ENCODE assay signal across 16 mouse cellular contexts in genomic region chr5:135040777-135041176, GRCm38 (mm10). TPM values are rescaled to one million over a fixed set of nuclear protein-coding genes. Genes with fewer than 3 reads are reported as not detected.
DNase-seq lines count a peak whose midpoint lies in the region; TF ChIP-seq lines count a peak whose summit lies in the region.
"Had no signal": no experiment of that assay in that cellular context is flagged by ENCODE, and none has a peak within 500 bp of the region (broad histone marks: within the 10 kb centered on the region; RNA-seq: fewer than 3 reads in every experiment).

No protein-coding gene starts in this region.

- WGBS in embryonic facial prominence, embryonic 10.5 days, result 72% methylated on average over 11 of the region's 11 CpGs

- no peak for TF ChIP-seq CTCF in layer of hippocampus, adult 2 months (conservative IDR thresholded peaks at IDR 0.05)

- no peaks in the 10 kb centered on the region for H3K9me3 ChIP-seq in embryonic facial prominence, embryonic 10.5 days
- H3K9me3 ChIP-seq: embryonic facial prominence, embryonic 12.5 days; forebrain, embryonic 13.5 days had no signal

- H3K27me3 ChIP-seq in embryonic facial prominence, embryonic 10.5 days (replicated peaks; ENCODE audit: low read depth, poor library complexity, severe bottlenecking), result no peaks in the 10 kb centered on the region; the same call in 1 of the 2 replicates
- H3K27me3 ChIP-seq: embryonic facial prominence, embryonic 12.5 days; forebrain, embryonic 13.5 days had no signal

- peaks cover 59% of the 10 kb centered on the region for H3K36me3 ChIP-seq in embryonic facial prominence, embryonic 10.5 days (replicated peaks)

- peak; percentile 75 for DNase-seq in adrenal gland, adult 2 months
- DNase-seq in adrenal gland, postnatal 4 days (ENCODE audit: low spot score in 2 of 2), result no peak
- DNase-seq in layer of hippocampus, adult 2 months (ENCODE audit: low spot score in 2 of 2), result no peak
- no peak for DNase-seq in layer of hippocampus, adult 9-11 months
- peak; percentile 74 for DNase-seq in right cerebral cortex, adult 18-20 months
- DNase-seq in right cerebral cortex, postnatal 4 days, result no peak
- peak; percentile 83 for DNase-seq in testis, postnatal 14 days (ENCODE audit: low spot score)
- no peak for DNase-seq in embryonic facial prominence, embryonic 10.5 days (ENCODE audit: low spot score)
- DNase-seq: cerebellum, adult 9-10 months; gastrocnemius, postnatal 10 days; heart, postnatal 14 days; lung, postnatal 36 days; thymus, adult 2 months had no signal

- H3K4me1 ChIP-seq in embryonic facial prominence, embryonic 10.5 days, result peaks cover 25% of the 10 kb centered on the region
- H3K4me1 ChIP-seq: forebrain, embryonic 13.5 days had no signal

- no peak overlapping the region for H3K4me3 ChIP-seq in layer of hippocampus, adult 2 months
- no peak overlapping the region for H3K4me3 ChIP-seq in embryonic facial prominence, embryonic 10.5 days
- H3K4me3 ChIP-seq: embryonic facial prominence, embryonic 12.5 days; forebrain, embryonic 13.5 days had no signal

- peak overlapping the region; percentile 67; the same call in 1 of the 2 replicates for H3K27ac ChIP-seq in layer of hippocampus, adult 2 months
- H3K27ac ChIP-seq in embryonic facial prominence, embryonic 10.5 days (replicated peaks), result no peak overlapping the region; the same call in 1 of the 2 replicates
- H3K27ac ChIP-seq: embryonic facial prominence, embryonic 12.5 days; kidney, postnatal 0 days had no signal

RNA-seq across cellular contexts. Expression of gene Stx1a, which starts 17.5 kb away (rescaled TPM):
- total RNA-seq in adrenal gland, adult 2 months (2021), result 1 to 10 TPM; 5.9 to 7.5 TPM
- polyA plus RNA-seq in adrenal gland, adult 2 months (2012; rRNA removed), result 23.2 and 31.8 TPM in 2 replicates
- total RNA-seq in adrenal gland, postnatal 4 days (2021), result 10 to 100 TPM; 17.5 to 20.3 TPM
- total RNA-seq in layer of hippocampus, adult 2 months (2021), result 10 to 100 TPM; 92.3 to 97.6 TPM
- 13.5 and 13.8 TPM in 2 replicates for polyA plus RNA-seq in embryonic facial prominence, embryonic 10.5 days (2016; fragmentation: Nextera tagmentation; extraction: Ambion mirVana)

RNA-seq across cellular contexts. Expression of gene Dnajc30, which starts 23.2 kb away (rescaled TPM):
- 10 to 100 TPM; 30.7 to 43.3 TPM for total RNA-seq in adrenal gland, adult 2 months (2021)
- 85.4 and 105 TPM in 2 replicates for polyA plus RNA-seq in adrenal gland, adult 2 months (2012; rRNA removed)
- 10 to 100 TPM; 27.9 to 28.8 TPM for total RNA-seq in adrenal gland, postnatal 4 days (2021)
- 10 to 100 TPM; 39.1 to 43.1 TPM for total RNA-seq in layer of hippocampus, adult 2 months (2021)
- 27.0 and 27.4 TPM in 2 replicates for polyA plus RNA-seq in embryonic facial prominence, embryonic 10.5 days (2016; fragmentation: Nextera tagmentation; extraction: Ambion mirVana)

RNA-seq across cellular contexts. Expression of gene Bud23, which starts 24.0 kb away (rescaled TPM):
- 10 to 100 TPM; 46.3 to 62.4 TPM for total RNA-seq in adrenal gland, adult 2 months (2021)
- 62.8 and 65.6 TPM in 2 replicates for polyA plus RNA-seq in adrenal gland, adult 2 months (2012; rRNA removed)
- total RNA-seq in adrenal gland, postnatal 4 days (2021), result 10 to 100 TPM; 49.7 to 50.1 TPM
- 10 to 100 TPM; 49.9 to 53.4 TPM for total RNA-seq in layer of hippocampus, adult 2 months (2021)
- polyA plus RNA-seq in embryonic facial prominence, embryonic 10.5 days (2016; fragmentation: Nextera tagmentation; extraction: Ambion mirVana), result 190 and 194 TPM in 2 replicates

RNA-seq across cellular contexts. Expression of gene Abhd11, which starts 31.8 kb away (rescaled TPM):
- total RNA-seq in adrenal gland, adult 2 months (2021), result 10 to 100 TPM; 51.7 to 52.4 TPM
- polyA plus RNA-seq in adrenal gland, adult 2 months (2012; rRNA removed), result 90.8 and 100.0 TPM in 2 replicates
- 10 to 100 TPM; 54.9 to 55.5 TPM for total RNA-seq in adrenal gland, postnatal 4 days (2021)
- 10 to 100 TPM; 30.0 to 32.7 TPM for total RNA-seq in layer of hippocampus, adult 2 months (2021)
- 39.6 and 41.7 TPM in 2 replicates for polyA plus RNA-seq in embryonic facial prominence, embryonic 10.5 days (2016; fragmentation: Nextera tagmentation; extraction: Ambion mirVana)

RNA-seq across cellular contexts. Expression of gene Vps37d, which starts 37.3 kb away (rescaled TPM):
- 1 to 10 TPM; 1.4 to 4.5 TPM for total RNA-seq in adrenal gland, adult 2 months (2021)
- 7.4 and 9.7 TPM in 2 replicates for polyA plus RNA-seq in adrenal gland, adult 2 months (2012; rRNA removed)
- 10 to 100 TPM; 10.1 to 12.3 TPM for total RNA-seq in adrenal gland, postnatal 4 days (2021)
- total RNA-seq in layer of hippocampus, adult 2 months (2021), result 10 to 100 TPM; 29.4 to 30.3 TPM
- 9.2 and 9.5 TPM in 2 replicates for polyA plus RNA-seq in embryonic facial prominence, embryonic 10.5 days (2016; fragmentation: Nextera tagmentation; extraction: Ambion mirVana)

Comparison
In these comparisons a context has a peak if more than half of its experiments do, and no peak if none do; other contexts are left out.
1. DNase-seq: peak in adrenal gland, adult 2 months (single experiment), right cerebral cortex, adult 18-20 months (single experiment) and testis, postnatal 14 days (single experiment); none in adrenal gland, postnatal 4 days (0 of 2), layer of hippocampus, adult 2 months (0 of 2), layer of hippocampus, adult 9-11 months (single experiment), right cerebral cortex, postnatal 4 days (single experiment) and embryonic facial prominence, embryonic 10.5 days (single experiment).
2. RNA of gene Stx1a, which starts 17.5 kb away (total RNA-seq): 92.3 to 97.6 TPM in layer of hippocampus, adult 2 months; 17.5 to 20.3 TPM in adrenal gland, postnatal 4 days and 5.9 to 7.5 TPM in adrenal gland, adult 2 months; every median in the first group is over 4 times any median in the second.